ENCODE assay signal across 19 mouse cellular contexts in genomic region chr4:33908786-33909185, GRCm38 (mm10).
"Had no signal": no experiment of that assay in that cellular context is flagged by ENCODE, and none has a peak within 500 bp of the region (broad histone marks: within the 10 kb centered on the region; RNA-seq: fewer than 3 reads in every experiment).

No protein-coding gene starts in this region.

- H3K4me1 ChIP-seq: midbrain, embryonic 12.5 days; neural tube, embryonic 13.5 days; neural tube, embryonic 15.5 days had no signal

- H3K9me3 ChIP-seq: midbrain, embryonic 10.5 days; midbrain, embryonic 12.5 days; neural tube, embryonic 13.5 days; neural tube, embryonic 15.5 days had no signal

- H3K9ac ChIP-seq: lung, embryonic 14.5 days; midbrain, embryonic 12.5 days; neural tube, embryonic 13.5 days; neural tube, embryonic 15.5 days had no signal

- DNase-seq: lung, adult 18-20 months; lung, embryonic 14.5 days; lung, postnatal 10 days; lung, postnatal 4 days; midbrain, embryonic 14.5 days; retina, postnatal 1 day; right cerebral cortex, adult 18-20 months; right cerebral cortex, postnatal 25 days; right cerebral cortex, postnatal 4 days; spleen, adult 18-20 months; thymus, adult 18-20 months; thymus, postnatal 14 days; thymus, postnatal 36 days had no signal

- H3K27ac ChIP-seq: midbrain, embryonic 10.5 days; midbrain, embryonic 12.5 days; neural tube, embryonic 13.5 days; neural tube, embryonic 15.5 days had no signal

- H3K4me2 ChIP-seq: lung, embryonic 14.5 days; midbrain, embryonic 12.5 days; neural tube, embryonic 13.5 days; neural tube, embryonic 15.5 days had no signal

- H3K27me3 ChIP-seq: midbrain, embryonic 12.5 days; neural tube, embryonic 13.5 days; neural tube, embryonic 15.5 days had no signal

- H3K4me3 ChIP-seq: midbrain, embryonic 10.5 days; midbrain, embryonic 12.5 days; myocyte; neural tube, embryonic 13.5 days; neural tube, embryonic 15.5 days had no signal

- H3K36me3 ChIP-seq: midbrain, embryonic 10.5 days; midbrain, embryonic 12.5 days; neural tube, embryonic 13.5 days; neural tube, embryonic 15.5 days had no signal

- ATAC-seq: midbrain, embryonic 16.5 days had no signal
